Mouse (Mus musculus) layer of hippocampus, adult 6 months (tissue): ENCODE data around the gene Klc2. TPM values are rescaled to one million over a fixed set of nuclear protein-coding genes. Genes with fewer than 3 reads are reported as not detected.

Experiments used
- long read RNA-seq, 2 experiments: library from polyadenylated mRNA; unstranded; transcript quantifications; one replicate each; pipeline ENCODE4 v2.0.0; 2019 to 2020
- polyA plus RNA-seq: library from polyadenylated mRNA; unstranded; fragments of <200 nt; fragmentation: Nextera tagmentation; gene quantifications from 2 replicates; pipeline ENCODE4 v1.2.3, GENCODE M21; 2021

Gene Klc2
- polyA plus RNA-seq: 12.8 and 13.5 TPM in 2 replicates
- long read RNA-seq, experiment 1, partial matches to known transcripts: 2 of 5 reads
- long read RNA-seq, experiment 1, other reads (novel, unspliced or antisense): 2 of 5 reads
- long read RNA-seq, experiment 2, transcript Klc2-204 (16 exons, 3,169 nt): major isoform, 26 of 57 reads
- long read RNA-seq, experiment 2, partial matches to known transcripts: 1 of 57 reads
- long read RNA-seq, experiment 2, other reads (novel, unspliced or antisense): 29 of 57 reads

GRCm38 (mm10) chr19:5118384-5118698 lies at the start of gene Klc2:
Gene Klc2, minus strand, starts transcription at chr19:5118560.

GRCm38 (mm10) chr19:5106731-5107191 lies 11.6 kb downstream of the Klc2 start, which contains the start of gene Rab1b:
Gene Rab1b, minus strand, starts transcription at chr19:5107072.

GRCm38 (mm10) chr19:5098363-5099143 lies 19.8 kb downstream of the Klc2 start, which contains the start of gene Cnih2:
Gene Cnih2, minus strand, starts transcription at chr19:5098521.

DNA sequence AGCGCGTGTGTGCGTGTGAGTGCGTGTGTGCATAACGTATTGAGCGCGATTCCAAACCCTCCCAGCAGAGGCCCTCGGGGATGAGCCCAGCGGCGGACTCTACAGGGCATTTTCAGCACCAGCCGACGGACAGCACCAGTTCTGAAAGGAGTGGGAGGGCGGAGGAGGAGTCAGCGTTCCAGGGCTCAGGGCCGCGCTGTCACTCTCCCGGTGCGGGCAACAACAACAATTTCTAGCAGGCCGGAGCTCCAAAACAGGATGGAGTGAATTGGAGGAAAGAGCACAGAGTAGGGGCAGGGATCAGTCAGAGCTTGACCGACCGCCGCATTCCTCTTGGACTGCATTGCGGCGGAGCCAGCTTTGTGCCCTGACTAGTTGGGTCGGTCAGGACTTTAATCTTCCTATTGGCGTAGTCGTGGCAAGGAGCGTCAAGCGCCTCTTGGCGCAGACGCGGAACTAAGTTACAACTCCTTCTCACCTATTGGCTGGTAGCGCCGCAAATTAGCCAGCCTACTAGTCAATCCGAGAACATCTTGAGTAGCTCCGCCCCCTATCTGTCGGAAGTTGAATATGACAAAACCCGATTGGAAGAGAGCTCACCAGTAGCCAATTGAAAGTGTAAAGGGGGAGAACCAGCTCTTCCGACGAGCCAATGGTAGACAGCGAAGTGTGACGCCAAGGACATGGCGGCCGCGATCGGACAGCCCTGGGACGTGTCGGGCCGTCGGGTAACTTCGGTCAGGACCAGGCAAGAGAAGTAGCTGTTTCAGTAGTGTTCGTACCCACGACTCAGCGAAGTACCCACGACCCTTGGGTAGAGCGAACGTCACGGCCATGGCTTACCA lies 30.3 kb downstream of the Klc2 start, which contains the start of gene Yif1a:
Yif1a (plus strand) TSS at position 655 of the 845 bp plus-strand sequence.

DNA sequence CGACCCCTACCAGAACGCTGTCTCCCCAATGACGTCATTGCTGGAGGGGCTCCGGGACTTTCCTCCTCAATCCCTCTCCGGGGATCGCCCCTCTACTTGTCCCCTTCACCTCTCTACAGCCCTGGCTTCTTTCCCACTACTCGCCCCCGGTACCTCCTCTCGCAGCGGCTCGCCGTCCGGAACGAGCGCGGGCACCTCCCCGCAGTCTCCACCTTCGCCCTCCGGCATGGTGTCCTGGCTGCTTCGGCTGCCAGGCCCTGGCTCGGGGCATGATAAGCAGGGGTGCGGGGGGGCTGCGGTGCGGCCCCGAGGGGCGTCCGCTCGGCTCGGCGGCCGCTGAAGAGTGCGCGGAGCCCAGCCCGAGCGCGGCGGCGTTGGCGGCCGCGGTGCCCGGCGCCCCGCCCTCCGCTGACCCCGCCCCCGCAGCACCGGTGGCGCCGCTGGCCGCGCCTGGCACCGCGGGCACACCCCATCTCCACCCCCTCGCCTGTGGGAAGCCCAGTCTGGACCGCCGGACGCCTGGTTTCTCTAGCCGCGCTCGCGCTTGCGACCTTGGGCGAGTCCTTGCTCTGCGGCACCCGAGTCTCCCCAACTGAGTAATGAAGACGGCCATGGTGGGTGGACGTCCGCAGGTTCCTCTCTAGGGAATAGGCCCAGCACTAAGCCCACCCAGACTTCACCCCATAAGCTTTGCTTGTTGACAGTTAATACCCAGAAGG lies 33.1 kb downstream of the Klc2 start, which contains the start of gene Tmem151a:
Tmem151a (minus strand) TSS at position 387 of the 719 bp plus-strand sequence.

DNA sequence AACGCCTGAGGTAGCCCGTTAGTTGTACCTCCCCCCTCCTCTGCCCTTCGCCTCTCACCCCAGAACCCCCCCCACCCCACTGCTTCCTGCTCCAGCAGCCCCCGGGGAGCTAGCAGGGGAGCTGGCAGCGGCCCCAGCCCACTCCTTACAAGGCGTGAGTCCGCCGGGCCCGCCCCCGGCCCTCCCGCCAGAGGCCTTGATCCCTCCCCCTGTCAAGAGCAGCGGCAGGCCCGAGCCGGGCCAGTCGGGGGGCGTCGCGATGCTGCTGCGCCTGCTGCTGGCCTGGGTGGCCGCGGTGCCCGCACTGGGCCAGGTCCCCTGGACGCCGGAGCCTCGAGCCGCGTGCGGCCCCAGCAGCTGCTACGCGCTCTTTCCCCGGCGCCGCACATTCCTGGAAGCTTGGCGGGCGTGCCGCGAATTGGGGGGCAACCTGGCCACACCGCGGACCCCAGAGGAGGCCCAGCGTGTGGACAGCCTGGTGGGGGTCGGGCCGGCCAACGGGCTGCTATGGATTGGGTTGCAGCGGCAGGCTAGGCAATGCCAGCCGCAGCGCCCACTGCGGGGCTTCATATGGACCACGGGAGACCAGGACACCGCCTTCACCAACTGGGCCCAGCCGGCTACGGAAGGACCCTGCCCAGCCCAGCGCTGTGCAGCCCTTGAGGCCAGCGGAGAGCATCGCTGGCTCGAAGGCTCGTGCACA lies 50.3 kb downstream of the Klc2 start, which contains the start of gene Cd248:
Cd248 (plus strand) TSS at position 212 of the 703 bp plus-strand sequence.

Other genes starting within 250 kb of the Klc2 start
- 0.69 and 1.2 TPM in 2 replicates for gene Actn3, start 240.7 kb downstream of the Klc2 start, polyA plus RNA-seq
- gene Zdhhc24, start 239.9 kb downstream of the Klc2 start, polyA plus RNA-seq: 9.4 and 11.3 TPM in 2 replicates
- 10.9 and 14.6 TPM in 2 replicates for gene Bbs1, start 211.9 kb downstream of the Klc2 start, polyA plus RNA-seq
- gene Dpp3, start 190.3 kb downstream of the Klc2 start, polyA plus RNA-seq: 20.4 and 22.2 TPM in 2 replicates
- gene Peli3, start 175.4 kb downstream of the Klc2 start, polyA plus RNA-seq: 7.8 and 8.6 TPM in 2 replicates
- gene Mrpl11, start 156.4 kb downstream of the Klc2 start, polyA plus RNA-seq: 144 and 145 TPM in 2 replicates
- 5.2 and 8.9 TPM in 2 replicates for gene Npas4, start 128.2 kb downstream of the Klc2 start, polyA plus RNA-seq
- 8.2 and 8.5 TPM in 2 replicates for gene Slc29a2, start 94.7 kb downstream of the Klc2 start, polyA plus RNA-seq
- 149 and 162 TPM in 2 replicates for gene B4gat1, start 79.7 kb downstream of the Klc2 start, polyA plus RNA-seq
- 2.2 and 2.6 TPM in 2 replicates for gene AC124502.3, start 79.7 kb downstream of the Klc2 start, polyA plus RNA-seq
- 27.0 and 31.7 TPM in 2 replicates for gene Brms1, start 77.2 kb downstream of the Klc2 start, polyA plus RNA-seq
- 21.3 TPM in 2 replicates for gene Rin1, start 68.1 kb downstream of the Klc2 start, polyA plus RNA-seq
- 2.0 and 3.4 TPM in 2 replicates for gene Cd248, start 50.5 kb downstream of the Klc2 start, polyA plus RNA-seq
- gene Tmem151a, start 33.0 kb downstream of the Klc2 start, polyA plus RNA-seq: 118 and 149 TPM in 2 replicates
- gene Yif1a, start 30.0 kb downstream of the Klc2 start, polyA plus RNA-seq: 46.2 and 52.4 TPM in 2 replicates
- 84.4 and 102 TPM in 2 replicates for gene Cnih2, start 20.0 kb downstream of the Klc2 start, polyA plus RNA-seq
- 152 and 166 TPM in 2 replicates for gene Rab1b, start 11.5 kb downstream of the Klc2 start, polyA plus RNA-seq
- 25.5 and 25.8 TPM in 2 replicates for gene Pacs1, start 154.6 kb upstream of the Klc2 start, polyA plus RNA-seq
- gene Sf3b2, start 176.9 kb upstream of the Klc2 start, polyA plus RNA-seq: 214 and 232 TPM in 2 replicates
- gene Gal3st3, start 179.8 kb upstream of the Klc2 start, polyA plus RNA-seq: 71.6 and 91.0 TPM in 2 replicates
- not detected in 2 replicates for gene Catsper1, start 217.2 kb upstream of the Klc2 start, polyA plus RNA-seq
- gene Cst6, start 231.0 kb upstream of the Klc2 start, polyA plus RNA-seq: 20.6 and 32.3 TPM in 2 replicates
- gene Eif1ad, start 248.2 kb upstream of the Klc2 start, polyA plus RNA-seq: 22.7 and 28.8 TPM in 2 replicates
- 166 and 174 TPM in 2 replicates for gene Banf1, start 248.6 kb upstream of the Klc2 start, polyA plus RNA-seq